In the genomic region with DNA sequence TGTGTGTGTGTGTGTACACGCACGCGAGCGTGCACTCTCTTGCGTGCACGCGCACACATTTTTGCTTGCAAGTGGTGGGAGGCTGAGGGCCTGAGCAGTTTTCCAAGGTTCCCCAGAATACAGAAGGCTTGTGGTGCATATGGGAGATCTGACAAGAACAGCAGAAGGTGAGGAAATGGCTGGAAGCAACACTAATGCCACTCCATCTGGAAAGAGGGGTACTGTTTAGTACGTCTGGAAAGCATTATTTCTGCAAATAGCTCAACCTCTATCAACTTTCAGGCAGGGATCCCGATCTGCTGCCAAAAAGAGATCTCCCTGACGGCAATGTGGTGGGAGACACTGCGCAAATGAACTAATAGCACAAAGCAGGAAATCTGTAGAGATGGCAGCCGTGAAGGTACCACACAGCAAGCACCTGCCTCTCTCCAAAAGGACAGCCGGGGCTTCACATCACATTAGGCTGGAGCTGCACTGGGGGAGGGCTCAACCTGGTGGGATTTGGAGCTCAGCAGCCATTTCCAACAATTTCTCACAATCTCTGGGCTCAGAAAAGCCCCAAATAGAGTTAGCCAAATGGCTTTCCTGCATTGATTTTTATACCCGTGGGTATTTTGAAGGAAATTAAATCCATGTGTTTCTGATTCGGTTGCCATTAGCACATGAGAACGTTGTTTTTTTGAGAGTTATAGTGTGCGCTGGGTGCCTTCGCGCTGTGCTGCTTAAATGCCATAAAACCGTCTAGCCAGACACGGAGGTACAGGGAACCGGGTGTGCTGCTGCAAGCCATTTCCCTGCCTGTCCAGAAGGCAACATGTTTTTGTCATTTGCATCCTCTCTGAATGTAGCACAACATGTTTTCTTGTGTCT, we compare ENCODE assay signal across 9 mouse cellular contexts.
DNase-seq lines count a peak whose midpoint lies in the region; ATAC-seq and TF ChIP-seq lines count a peak whose summit lies in the region.
"Had no signal": no experiment of that assay in that cellular context is flagged by ENCODE, and none has a peak within 500 bp of the region (broad histone marks: within the 10 kb centered on the region; RNA-seq: fewer than 3 reads in every experiment).

No protein-coding gene starts in this region.

- no peak for TF ChIP-seq POLR2A in cerebellum, adult 2 months (IDR thresholded peaks at IDR 0.05; ENCODE audit: borderline replicate concordance, insufficient read depth, low read length)

- no peaks in the 10 kb centered on the region for H3K27me3 ChIP-seq in cerebellum, adult 2 months (ENCODE audit: control insufficient read depth, insufficient read depth, low read length)
- no peaks in the 10 kb centered on the region; the same call in 1 of the 2 replicates for H3K27me3 ChIP-seq in forebrain, embryonic 16.5 days (replicated peaks; ENCODE audit: control insufficient read depth, insufficient read depth, low read length)
- H3K27me3 ChIP-seq in limb, embryonic 11.5 days (ENCODE audit: control insufficient read depth, insufficient read depth, low read length): 0 out of 2 replicates have a peak, but pooled peaks cover 3% of the 10 kb centered on the region
- H3K27me3 ChIP-seq: heart, embryonic 13.5 days had no signal

- no peak for TF ChIP-seq CTCF in cerebellum, adult 2 months (IDR thresholded peaks at IDR 0.05; ENCODE audit: borderline replicate concordance, insufficient read depth, low read depth, low read length)

- no peaks in the 10 kb centered on the region for H3K36me3 ChIP-seq in forebrain, embryonic 16.5 days (ENCODE audit: control insufficient read depth, insufficient read depth)
- no peaks in the 10 kb centered on the region for H3K36me3 ChIP-seq in limb, embryonic 11.5 days (ENCODE audit: control insufficient read depth, insufficient read depth, low read length)
- H3K36me3 ChIP-seq: heart, embryonic 13.5 days had no signal

- 20% methylated on average over 22 of the region's 22 CpGs for WGBS in cerebellum, adult 2 months
- WGBS in forebrain, embryonic 16.5 days: 55% methylated on average over 22 of the region's 22 CpGs
- 34% methylated on average over 22 of the region's 22 CpGs for WGBS in limb, embryonic 11.5 days

- peak; percentile 31; the same call in 1 of the 2 replicates for ATAC-seq in frontal cortex, adult (ENCODE audit: low TSS enrichment)
- peak; percentile 83 for ATAC-seq in forebrain, embryonic 16.5 days
- peak; percentile 79 for ATAC-seq in limb, embryonic 11.5 days (ENCODE audit: insufficient number of reproducible peaks, low FRiP score, low TSS enrichment, low read depth)

- no peaks in the 10 kb centered on the region for H3K9me3 ChIP-seq in forebrain, embryonic 16.5 days (ENCODE audit: control insufficient read depth, low read length)
- H3K9me3 ChIP-seq in limb, embryonic 11.5 days (ENCODE audit: control insufficient read depth, low read length): no peaks in the 10 kb centered on the region
- H3K9me3 ChIP-seq: heart, embryonic 13.5 days had no signal

- H3K4me1 ChIP-seq in cerebellum, adult 2 months (ENCODE audit: control insufficient read depth, insufficient read depth, low read length): peaks cover 53% of the 10 kb centered on the region
- peaks cover 27% of the 10 kb centered on the region for H3K4me1 ChIP-seq in forebrain, embryonic 16.5 days (replicated peaks; ENCODE audit: control insufficient read depth, insufficient read depth, low read length)
- peaks cover 20% of the 10 kb centered on the region for H3K4me1 ChIP-seq in limb, embryonic 11.5 days (ENCODE audit: control insufficient read depth, insufficient read depth, low read length)

- H3K4me2 ChIP-seq in forebrain, embryonic 16.5 days (ENCODE audit: low read length): peak overlapping the region; percentile 10; the same call in 1 of the 2 replicates
- H3K4me2 ChIP-seq in limb, embryonic 11.5 days (ENCODE audit: low read depth, severe bottlenecking): no peak overlapping the region
- H3K4me2 ChIP-seq: heart, embryonic 13.5 days had no signal

- peak overlapping the region; percentile 79 for H3K27ac ChIP-seq in cerebellum, adult 2 months (ENCODE audit: insufficient read depth, low read length)
- no peak overlapping the region for H3K27ac ChIP-seq in forebrain, embryonic 16.5 days (ENCODE audit: low read length)
- no peak overlapping the region for H3K27ac ChIP-seq in limb, embryonic 11.5 days (replicated peaks; ENCODE audit: low read depth, low read length)
- H3K27ac ChIP-seq: heart, embryonic 13.5 days had no signal

- DNase-seq in frontal cortex, postnatal 14 days (ENCODE audit: low spot score in 2 of 2): no peak
- DNase-seq in cerebellum, adult 2 months: peak; percentile 78 to 87
- DNase-seq in limb, embryonic 11.5 days (ENCODE audit: low spot score): peak; percentile 66
- DNase-seq in kidney, postnatal 25 days: no peak
- DNase-seq in spleen, postnatal 4 days (ENCODE audit: low spot score in 2 of 2): no peak
- DNase-seq in spleen, adult 18-20 months: no peak

- H3K4me3 ChIP-seq in cerebellum, adult 2 months (replicated peaks; ENCODE audit: insufficient read depth, low read depth, low read length): no peak overlapping the region
- H3K4me3 ChIP-seq in forebrain, embryonic 16.5 days (replicated peaks; ENCODE audit: low read length): no peak overlapping the region
- no peak overlapping the region for H3K4me3 ChIP-seq in limb, embryonic 11.5 days (ENCODE audit: low read depth, low read length)
- H3K4me3 ChIP-seq: heart, embryonic 13.5 days had no signal

- H3K9ac ChIP-seq in forebrain, embryonic 16.5 days (replicated peaks; ENCODE audit: low read depth, low read length): no peak overlapping the region
- H3K9ac ChIP-seq in limb, embryonic 11.5 days (ENCODE audit: low read length): no peak overlapping the region
- H3K9ac ChIP-seq: heart, embryonic 13.5 days had no signal

Comparison
In these comparisons a context has a peak if more than half of its experiments do, and no peak if none do; other contexts are left out.
1. ATAC-seq: peak in every context shown above with its lines; median percentile 83 in forebrain, embryonic 16.5 days; 79 in limb, embryonic 11.5 days; 31 in frontal cortex, adult.
2. DNase-seq: peak in cerebellum, adult 2 months (2 of 2) and limb, embryonic 11.5 days (single experiment); none in frontal cortex, postnatal 14 days (0 of 2), kidney, postnatal 25 days (0 of 2), spleen, postnatal 4 days (0 of 2) and spleen, adult 18-20 months (0 of 2).